ENCODE assay signal across 11 mouse cellular contexts in the genomic region with DNA sequence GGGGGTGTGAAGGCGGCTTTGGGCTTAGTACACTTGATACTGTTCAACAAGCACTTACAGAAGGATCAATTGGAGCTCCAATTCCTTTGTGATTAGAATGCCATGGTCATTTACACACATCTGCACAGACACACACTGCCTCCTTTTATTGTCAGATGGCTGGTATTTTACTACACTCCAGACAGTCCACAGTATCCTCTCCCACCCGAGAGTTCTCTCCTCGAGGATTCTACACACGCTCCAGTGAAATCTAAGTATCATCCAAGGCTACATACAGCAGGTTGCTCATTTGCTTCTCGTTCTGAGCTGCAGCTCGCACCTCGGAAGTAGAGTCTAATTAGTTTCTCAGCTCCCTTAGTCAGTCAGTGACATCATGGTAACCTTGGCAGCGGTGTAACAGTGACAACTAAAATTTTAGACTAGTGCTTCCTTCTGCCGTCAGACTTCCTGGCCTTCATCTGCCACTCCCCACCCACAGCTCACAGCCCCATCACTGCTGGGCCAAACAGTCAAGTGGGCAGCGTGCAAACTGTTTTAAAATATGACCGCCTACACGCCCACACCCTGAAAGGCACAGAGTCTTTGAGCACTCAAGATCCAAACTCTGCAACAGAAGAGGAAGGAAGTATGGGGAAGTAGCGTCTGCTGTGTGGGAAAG.
DNase-seq lines count a peak whose midpoint lies in the region; ATAC-seq and TF ChIP-seq lines count a peak whose summit lies in the region.
"Had no signal": no experiment of that assay in that cellular context is flagged by ENCODE, and none has a peak within 500 bp of the region (broad histone marks: within the 10 kb centered on the region; RNA-seq: fewer than 3 reads in every experiment).

No protein-coding gene starts in this region.

- H3K4me1 ChIP-seq in hindbrain, embryonic 14.5 days (replicated peaks; ENCODE audit: control insufficient read depth, insufficient read depth, low read length) = no peaks in the 10 kb centered on the region; the same call in 1 of the 2 replicates
- H3K4me1 ChIP-seq in hindbrain, embryonic 16.5 days (ENCODE audit: control insufficient read depth, insufficient read depth, low read depth, low read length) = no peaks in the 10 kb centered on the region
- H3K4me1 ChIP-seq in thymus, adult 2 months (replicated peaks; ENCODE audit: control insufficient read depth, insufficient read depth, low read length) = peaks cover 8% of the 10 kb centered on the region
- H3K4me1 ChIP-seq: liver, embryonic 12.5 days had no signal

- no peaks in the 10 kb centered on the region for H3K9me3 ChIP-seq in hindbrain, embryonic 14.5 days (ENCODE audit: control insufficient read depth, low read length)
- H3K9me3 ChIP-seq in hindbrain, embryonic 16.5 days (ENCODE audit: control insufficient read depth, low read length) = no peaks in the 10 kb centered on the region
- H3K9me3 ChIP-seq: liver, embryonic 12.5 days had no signal

- H3K27ac ChIP-seq in hindbrain, embryonic 14.5 days = no peak overlapping the region
- no peak overlapping the region for H3K27ac ChIP-seq in hindbrain, embryonic 16.5 days (ENCODE audit: low read depth, low read length)
- no peak overlapping the region for H3K27ac ChIP-seq in thymus, adult 2 months (ENCODE audit: control insufficient read depth, insufficient read depth, low read length)
- H3K27ac ChIP-seq: liver, embryonic 12.5 days had no signal

- DNase-seq in hindbrain, embryonic 14.5 days (ENCODE audit: low spot score) = no peak
- peak; percentile 67 for DNase-seq in right cerebral cortex, adult 2 months (ENCODE audit: low spot score in 2 of 2)
- DNase-seq in right cerebral cortex, postnatal 4 days = no peak
- DNase-seq in left cerebral cortex, postnatal 36 days (ENCODE audit: low spot score in 2 of 2) = peak; percentile 47 to 48
- no peak for DNase-seq in testis, postnatal 14 days (ENCODE audit: low spot score)
- no peak for DNase-seq in thymus, adult 2 months
- DNase-seq in yolk sac, embryonic 10.5 days (ENCODE audit: low spot score) = no peak
- DNase-seq: kidney, adult 11 months; midbrain, embryonic 14.5 days had no signal

- no peak overlapping the region for H3K9ac ChIP-seq in hindbrain, embryonic 14.5 days
- no peak overlapping the region for H3K9ac ChIP-seq in hindbrain, embryonic 16.5 days (ENCODE audit: low read depth, low read length)
- H3K9ac ChIP-seq: liver, embryonic 12.5 days had no signal

- ATAC-seq in hindbrain, embryonic 14.5 days (ENCODE audit: low FRiP score) = 0 out of 2 replicates have a peak, but pooled peaks have one; percentile 36
- ATAC-seq in hindbrain, embryonic 16.5 days = no peak
- ATAC-seq: liver, embryonic 12.5 days had no signal

- intact Hi-C loops in left cerebral cortex, postnatal 36 days (cut with DNase I) = no loop called here

- no peak overlapping the region for H3K4me3 ChIP-seq in hindbrain, embryonic 14.5 days (replicated peaks; ENCODE audit: low read length)
- no peak overlapping the region for H3K4me3 ChIP-seq in hindbrain, embryonic 16.5 days (ENCODE audit: low read length)
- no peak overlapping the region for H3K4me3 ChIP-seq in thymus, adult 2 months (ENCODE audit: control insufficient read depth, insufficient read depth, low read length)
- H3K4me3 ChIP-seq: liver, embryonic 12.5 days had no signal

- WGBS in hindbrain, embryonic 14.5 days = 71% methylated on average over 13 of the region's 13 CpGs
- WGBS in hindbrain, embryonic 16.5 days = 69% methylated on average over 13 of the region's 13 CpGs
- 67% methylated on average over 13 of the region's 13 CpGs for WGBS in thymus, adult 2 months

- no peak overlapping the region for H3K4me2 ChIP-seq in hindbrain, embryonic 14.5 days (replicated peaks)
- H3K4me2 ChIP-seq in hindbrain, embryonic 16.5 days (ENCODE audit: low read length) = no peak overlapping the region
- H3K4me2 ChIP-seq: liver, embryonic 12.5 days had no signal

- H3K36me3 ChIP-seq in hindbrain, embryonic 14.5 days (replicated peaks; ENCODE audit: control insufficient read depth, insufficient read depth) = 0 out of 2 replicates have a peak, but pooled peaks cover 3% of the 10 kb centered on the region
- H3K36me3 ChIP-seq in hindbrain, embryonic 16.5 days (ENCODE audit: control insufficient read depth, insufficient read depth, low read length) = no peaks in the 10 kb centered on the region
- peaks cover 47% of the 10 kb centered on the region for H3K36me3 ChIP-seq in thymus, adult 2 months (ENCODE audit: control insufficient read depth, insufficient read depth, low read length)

- TF ChIP-seq POLR2A in thymus, adult 2 months (IDR thresholded peaks at IDR 0.05; ENCODE audit: control insufficient read depth, extremely low read depth, insufficient read depth, low read length, poor library complexity) = no peak

- H3K27me3 ChIP-seq in hindbrain, embryonic 14.5 days (ENCODE audit: control insufficient read depth, insufficient read depth, low read length) = no peaks in the 10 kb centered on the region
- no peaks in the 10 kb centered on the region for H3K27me3 ChIP-seq in hindbrain, embryonic 16.5 days (replicated peaks; ENCODE audit: control insufficient read depth, insufficient read depth, low read length)
- H3K27me3 ChIP-seq in thymus, adult 2 months (ENCODE audit: control insufficient read depth, insufficient read depth, low read length) = no peaks in the 10 kb centered on the region
- H3K27me3 ChIP-seq: liver, embryonic 12.5 days had no signal

- no peak for TF ChIP-seq CTCF in thymus, adult 2 months (IDR thresholded peaks at IDR 0.05; ENCODE audit: borderline replicate concordance, control insufficient read depth, extremely low read depth, insufficient read depth, low read length, poor library complexity)

Comparison
In these comparisons a context has a peak if more than half of its experiments do, and no peak if none do; other contexts are left out.
1. DNase-seq: peak in right cerebral cortex, adult 2 months (2 of 2) and left cerebral cortex, postnatal 36 days (2 of 2); none in hindbrain, embryonic 14.5 days (single experiment), right cerebral cortex, postnatal 4 days (single experiment), testis, postnatal 14 days (single experiment), thymus, adult 2 months (single experiment) and yolk sac, embryonic 10.5 days (single experiment).